Mouse (Mus musculus) heart, postnatal 36 days (tissue): ENCODE results near the gene Afdn. TPM values are rescaled to one million over a fixed set of nuclear protein-coding genes. Genes with fewer than 3 reads are reported as not detected.
A peak's percentile ranks its signal among the peaks of the same experiment; 100 is the strongest.

ENCODE experiments used
- DNase-seq, 2 experiments: peaks; one replicate each; pipeline ENCODE4 v3.0.0; 2021 to 2022
- intact Hi-C: fragments of 180-260 bp; cut with DNase I; formaldehyde crosslinking; loops from one replicate; pipeline ENCODE4 v1.15.1; 2025
- total RNA-seq, 2 experiments: library from RNA; stranded (reverse); gene quantifications; 2 replicates each; pipeline ENCODE4 v1.2.3; 2021

Afdn gene
- total RNA-seq, 2 experiments from 2014 or later = 86.4 to 102 TPM

GRCm38 (mm10) chr17:13856429-13857090, 96.2 kb downstream of the Afdn start:
- DNase-seq = no peak
- intact Hi-C loops = no loop called here

DNA sequence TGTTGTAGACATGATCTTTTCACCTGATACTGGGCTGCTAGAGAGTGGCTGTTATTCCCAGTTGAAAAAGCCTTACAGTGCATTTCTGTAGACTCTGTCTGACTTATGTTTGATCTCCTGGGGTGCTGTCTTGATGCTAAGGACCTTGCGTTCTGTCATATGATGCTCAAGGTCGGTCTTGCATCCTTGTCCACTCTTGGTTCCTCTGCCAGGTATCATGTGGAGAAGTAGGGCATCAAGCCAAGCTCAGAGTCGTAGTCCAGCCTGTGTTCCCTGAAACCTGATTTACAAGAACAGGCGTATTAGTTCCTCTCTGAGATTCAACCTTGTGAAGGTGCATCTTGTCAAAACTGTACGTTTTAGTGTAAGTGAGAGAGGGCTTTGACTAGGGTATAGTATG, 105.0 kb downstream of the Afdn start:
- intact Hi-C loops = no loop called here
- DNase-seq = no peak

DNA sequence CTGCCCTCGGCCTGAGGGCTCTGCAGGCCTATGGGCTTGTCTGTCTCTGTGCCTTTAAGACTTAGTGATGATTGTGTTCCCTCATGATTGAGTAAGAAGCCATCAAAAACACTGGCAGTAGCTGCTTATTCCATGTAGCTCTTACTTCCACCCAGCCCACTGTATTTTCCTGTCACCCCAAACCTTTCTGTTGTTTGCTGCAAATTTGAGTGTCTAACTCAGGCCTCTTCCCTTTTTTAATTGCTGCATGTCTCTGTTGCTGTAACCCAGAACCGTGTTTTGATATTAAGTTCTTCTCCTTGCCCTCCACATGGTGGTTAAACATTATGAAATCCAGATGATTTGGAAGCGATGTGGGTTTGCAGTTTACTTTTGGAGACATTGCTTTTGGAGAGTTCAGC, 106.6 kb downstream of the Afdn start:
- intact Hi-C loops = no loop called here
- DNase-seq = no peak

GRCm38 (mm10) chr17:13867475-13867874, 107.1 kb downstream of the Afdn start:
- DNase-seq = peak in 1 of 2 experiments; percentile 29
- intact Hi-C loops = no loop called here

DNA sequence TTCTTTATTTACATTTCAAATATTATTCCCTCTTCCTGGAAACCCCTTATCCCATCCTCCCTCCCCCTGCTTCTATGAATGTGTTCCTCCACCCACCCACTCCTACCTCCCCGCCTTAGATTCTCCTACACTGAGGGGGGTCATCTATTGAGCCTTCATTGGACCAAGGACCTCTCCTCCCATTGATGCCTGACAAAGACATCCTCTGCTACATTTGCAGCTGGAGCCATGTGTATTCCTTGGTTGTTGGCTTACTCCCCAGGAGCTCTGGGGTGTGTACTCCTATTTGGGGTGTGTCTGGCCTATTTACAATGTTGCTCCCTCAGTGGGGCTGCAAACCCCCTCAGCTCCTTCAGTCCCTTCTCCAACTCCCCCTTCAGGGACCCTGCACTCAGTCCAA, 109.9 kb downstream of the Afdn start:
- intact Hi-C loops = no loop called here

GRCm38 (mm10) chr17:13874245-13874644, 113.9 kb downstream of the Afdn start:
- intact Hi-C loops = no loop called here
- DNase-seq = peak; percentile 49 to 58

More for the DNA sequence above, 109.9 kb downstream of the Afdn start:
- no peak for DNase-seq

GRCm38 (mm10) chr17:13877460-13877859, 117.1 kb downstream of the Afdn start:
- no peak for DNase-seq
- intact Hi-C loops = loop anchor here (2.0 kb wide), 2 partner anchors 13 to 37 kb away; no protein-coding TSS in a partner anchor

GRCm38 (mm10) chr17:13879731-13880130, 119.4 kb downstream of the Afdn start:
- no peak for DNase-seq
- intact Hi-C loops = no loop called here

DNA sequence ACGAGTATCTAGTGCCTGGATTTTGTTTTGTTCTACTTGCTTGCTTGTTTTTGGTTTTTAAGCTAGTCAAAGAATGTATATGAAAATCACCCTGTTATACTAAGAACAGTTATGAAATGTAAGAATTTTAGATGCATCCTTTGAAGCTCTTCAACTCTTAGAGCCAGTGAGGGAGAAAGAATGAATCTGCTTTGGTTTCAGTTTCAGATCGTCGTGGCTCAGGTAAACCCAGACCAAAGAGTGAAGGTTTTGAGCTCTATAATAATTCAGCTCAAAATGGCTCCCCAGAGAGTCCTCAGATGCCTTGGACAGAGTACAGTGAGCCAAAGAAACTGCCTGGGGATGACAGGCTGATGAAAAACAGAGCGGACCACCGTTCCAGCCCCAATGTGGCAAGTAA, 123.2 kb downstream of the Afdn start:
- DNase-seq = no peak
- intact Hi-C loops = no loop called here

DNA sequence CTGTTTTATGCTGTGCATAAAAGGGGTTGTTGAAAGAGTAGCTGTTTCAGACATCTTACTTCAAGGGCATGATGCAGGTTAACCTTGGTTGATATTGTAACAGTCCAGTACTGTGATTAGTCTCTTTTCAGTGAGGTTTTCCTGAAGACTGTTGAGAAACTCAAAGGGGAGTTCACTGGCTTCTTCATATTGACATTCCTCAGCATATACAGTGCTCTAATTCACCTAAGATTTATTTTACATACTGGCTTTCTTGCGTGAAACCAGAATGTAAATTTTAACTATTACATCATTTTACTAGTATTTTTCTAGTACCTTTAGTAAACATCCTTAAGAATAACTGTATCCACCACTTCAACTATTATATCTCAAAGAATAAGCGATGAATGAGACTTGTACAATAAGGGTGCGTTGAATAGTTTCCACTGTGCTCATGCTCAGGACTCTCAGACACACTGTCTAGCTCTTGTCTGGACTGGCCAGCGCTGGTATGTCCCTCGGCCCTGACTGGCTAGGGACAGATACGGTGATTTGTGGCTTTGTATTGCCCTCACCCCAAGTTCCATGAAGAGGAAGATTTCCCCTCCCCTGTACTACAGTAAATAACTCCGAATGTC, 129.6 kb downstream of the Afdn start:
- no peak for DNase-seq

GRCm38 (mm10) chr17:13890932-13891331, 130.6 kb downstream of the Afdn start:
- DNase-seq = no peak
- intact Hi-C loops = loop anchor here (2.0 kb wide), 1 partner anchor 14 kb away; no protein-coding TSS in a partner anchor

More for the DNA sequence above, 129.6 kb downstream of the Afdn start:
- intact Hi-C loops = loop anchor here (2.0 kb wide), 1 partner anchor 13 kb away; no protein-coding TSS in a partner anchor

- no peak for DNase-seq
- intact Hi-C loops = no loop called here
These were observed 138.5 kb downstream of the Afdn start for GRCm38 (mm10) chr17:13898838-13899237.

GRCm38 (mm10) chr17:13899241-13899640, 138.9 kb downstream of the Afdn start:
- DNase-seq = no peak
- intact Hi-C loops = no loop called here

DNA sequence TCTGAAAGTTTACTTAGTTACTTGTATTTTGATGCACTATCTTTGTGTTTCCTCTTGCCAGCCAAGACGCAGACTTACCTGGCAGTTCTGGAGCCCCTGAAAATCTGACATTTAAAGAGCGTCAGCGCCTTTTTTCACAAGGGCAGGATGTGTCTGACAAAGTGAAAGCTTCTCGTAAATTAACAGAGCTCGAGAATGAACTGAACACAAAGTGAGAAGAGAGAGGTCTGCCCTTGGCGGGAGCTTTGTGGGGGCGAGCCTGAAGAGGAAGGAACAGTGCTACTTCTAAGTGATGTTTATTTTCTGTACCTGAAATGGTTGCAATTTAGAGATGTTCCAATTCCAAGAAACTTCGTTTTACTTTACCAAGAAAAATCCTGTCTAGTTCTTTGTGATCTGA, 143.5 kb downstream of the Afdn start:
- no peak for DNase-seq
- intact Hi-C loops = no loop called here

GRCm38 (mm10) chr17:13907082-13907481, 146.7 kb downstream of the Afdn start:
- intact Hi-C loops = no loop called here
- DNase-seq = no peak

- no peak for DNase-seq
- intact Hi-C loops = no loop called here
These were observed 147.3 kb downstream of the Afdn start for GRCm38 (mm10) chr17:13907681-13908080.

DNA sequence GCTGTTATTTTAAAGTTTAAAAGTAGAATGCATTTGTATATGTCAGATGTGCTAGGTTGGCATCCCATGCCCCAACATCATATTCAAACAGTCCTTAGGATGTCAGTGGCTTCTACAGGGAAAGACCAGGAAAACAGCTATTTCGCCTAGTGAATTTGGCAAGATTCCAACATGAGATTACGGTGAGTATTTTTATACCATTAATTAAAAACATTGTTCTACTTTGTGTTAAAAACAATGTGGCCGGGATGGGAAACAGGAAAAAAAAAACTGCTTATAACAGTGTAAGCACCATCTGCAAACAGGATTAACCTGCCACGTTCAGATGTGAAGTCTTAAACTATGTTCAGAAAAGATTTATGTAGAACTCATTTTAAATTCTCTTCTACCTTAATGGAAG, 153.6 kb downstream of the Afdn start:
- DNase-seq = no peak
- intact Hi-C loops = loop anchor here (2.0 kb wide), 2 partner anchors 25 to 37 kb away; no protein-coding TSS in a partner anchor

DNA sequence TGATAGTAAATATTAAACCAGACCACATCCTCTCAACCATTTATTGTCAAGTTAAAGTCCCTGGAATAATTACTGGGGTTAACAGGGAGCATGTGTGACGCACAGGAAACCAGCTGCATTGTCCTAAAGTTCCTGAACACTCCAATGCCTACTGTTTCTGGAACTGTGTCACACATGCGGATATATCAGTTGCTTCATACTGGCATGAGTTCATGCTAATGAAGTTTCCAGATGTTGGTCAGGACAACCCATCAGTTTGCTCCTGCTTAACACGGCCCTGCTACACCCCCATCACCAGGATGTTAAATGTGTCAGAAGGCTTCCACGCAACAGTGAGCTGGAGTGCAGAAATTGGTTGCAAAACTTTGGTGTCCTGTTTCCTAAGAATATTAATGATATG, 154.2 kb downstream of the Afdn start:
- peak in 1 of 2 experiments; percentile 47 for DNase-seq
- intact Hi-C loops = loop anchor here (2.0 kb wide), 2 partner anchors 24 to 38 kb away; no protein-coding TSS in a partner anchor

- DNase-seq = no peak
- intact Hi-C loops = no loop called here
These were observed 160.4 kb downstream of the Afdn start for GRCm38 (mm10) chr17:13920771-13921170.

DNA sequence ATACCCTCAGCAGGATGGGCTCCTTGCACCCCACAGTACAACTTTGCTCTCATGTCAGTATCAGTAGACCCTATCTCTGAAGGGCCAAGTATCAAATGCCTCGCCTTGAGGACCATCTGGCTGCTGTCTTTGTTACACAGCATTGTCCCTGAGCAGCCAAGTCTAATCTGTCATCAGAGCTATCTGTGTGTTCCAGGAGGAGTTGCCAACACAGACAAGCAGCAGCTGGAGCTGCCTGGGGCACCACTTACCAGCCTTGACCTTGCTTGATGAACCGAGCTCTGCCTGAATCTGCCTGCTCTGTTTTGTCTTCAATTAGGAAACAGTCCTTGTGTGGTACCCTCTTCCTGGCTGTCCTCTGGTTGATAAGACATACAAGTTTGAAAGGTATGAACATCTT, 163.1 kb downstream of the Afdn start:
- intact Hi-C loops = no loop called here
- no peak for DNase-seq

DNA sequence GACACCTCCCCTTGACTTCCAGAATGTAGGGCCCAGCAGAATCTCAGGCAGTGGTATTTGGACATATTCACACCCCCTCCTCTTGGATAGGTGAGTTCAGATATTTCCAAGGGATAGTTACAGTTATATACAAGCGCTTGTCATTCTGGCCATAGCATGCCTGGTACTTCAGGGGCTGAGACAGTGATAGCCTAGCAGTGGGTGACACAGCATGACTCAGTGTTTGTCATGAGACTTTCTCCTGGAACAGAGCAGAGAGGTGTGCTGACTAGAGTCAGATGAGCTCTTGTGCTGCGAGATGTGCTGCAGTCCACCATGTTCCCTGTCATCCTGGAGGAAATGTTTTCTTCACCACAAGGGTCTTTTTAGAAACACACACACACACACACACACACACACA, 164.2 kb downstream of the Afdn start:
- DNase-seq = no peak
- intact Hi-C loops = no loop called here

- no peak for DNase-seq
- intact Hi-C loops = no loop called here
These were observed 165.6 kb downstream of the Afdn start for GRCm38 (mm10) chr17:13925931-13926330.
